In the genomic region with DNA sequence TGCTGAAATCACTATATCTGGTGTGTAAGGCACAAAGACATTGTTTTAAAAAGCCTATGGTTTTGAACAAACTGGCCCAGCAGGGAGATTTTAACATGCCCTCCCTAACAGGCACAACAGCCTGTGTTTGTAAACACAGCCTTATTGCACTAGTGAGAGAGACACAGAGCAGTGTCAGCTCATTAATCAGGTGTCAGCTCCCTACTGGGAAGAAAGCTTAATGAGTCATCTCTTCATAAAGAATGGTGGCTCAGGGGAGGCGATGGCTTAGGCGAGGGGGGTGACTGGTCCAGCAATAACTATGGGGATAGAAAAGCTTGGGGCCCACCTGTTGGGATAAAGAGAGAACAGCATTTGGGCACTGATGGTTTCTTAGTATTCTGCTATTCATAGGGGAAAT, we compare ENCODE assay signal across 23 mouse cellular contexts. TPM values are rescaled to one million over a fixed set of nuclear protein-coding genes. Genes with fewer than 3 reads are reported as not detected.
A peak's percentile ranks its signal among the peaks of the same experiment; 100 is the strongest.
DNase-seq lines count a peak whose midpoint lies in the region; ATAC-seq lines count a peak whose summit lies in the region.
"Had no signal": no experiment of that assay in that cellular context is flagged by ENCODE, and none has a peak within 500 bp of the region (broad histone marks: within the 10 kb centered on the region; RNA-seq: fewer than 3 reads in every experiment).

No protein-coding gene starts in this region.

- H3K27ac ChIP-seq in hindbrain, embryonic 11.5 days (ENCODE audit: low read depth, low read length), result no peak overlapping the region
- H3K27ac ChIP-seq in hindbrain, embryonic 10.5 days, result no peak overlapping the region
- H3K27ac ChIP-seq in hindbrain, embryonic 12.5 days, result no peak overlapping the region
- 0 out of 2 replicates have a peak overlapping the region, but pooled peaks have one; percentile 34 for H3K27ac ChIP-seq in neural tube, embryonic 15.5 days (replicated peaks)
- H3K27ac ChIP-seq: gastrocnemius, adult 2 months; heart, embryonic 10.5 days; limb, embryonic 12.5 days; liver, embryonic 14.5 days; stomach, embryonic 15.5 days had no signal

- H3K4me2 ChIP-seq in hindbrain, embryonic 11.5 days (replicated peaks; ENCODE audit: low read depth, low read length), result no peak overlapping the region
- no peak overlapping the region for H3K4me2 ChIP-seq in hindbrain, embryonic 12.5 days (replicated peaks)
- H3K4me2 ChIP-seq in neural tube, embryonic 15.5 days, result no peak overlapping the region
- H3K4me2 ChIP-seq: limb, embryonic 12.5 days; stomach, embryonic 15.5 days had no signal

- WGBS in hindbrain, embryonic 11.5 days, result 2% methylated on average over 2 of the region's 2 CpGs
- 6% methylated on average over 2 of the region's 2 CpGs for WGBS in hindbrain, embryonic 10.5 days
- WGBS in hindbrain, embryonic 12.5 days, result 0% methylated on average over 2 of the region's 2 CpGs
- 11% methylated on average over 2 of the region's 2 CpGs for WGBS in neural tube, embryonic 15.5 days

- no peak overlapping the region for H3K9ac ChIP-seq in hindbrain, embryonic 11.5 days (ENCODE audit: low read depth, low read length)
- H3K9ac ChIP-seq in hindbrain, embryonic 12.5 days, result no peak overlapping the region
- no peak overlapping the region for H3K9ac ChIP-seq in neural tube, embryonic 15.5 days (replicated peaks)
- H3K9ac ChIP-seq: limb, embryonic 12.5 days; liver, embryonic 14.5 days; stomach, embryonic 15.5 days had no signal

- no peaks in the 10 kb centered on the region for H3K4me1 ChIP-seq in hindbrain, embryonic 11.5 days (replicated peaks; ENCODE audit: control insufficient read depth, insufficient read depth, low read length)
- 0 out of 2 replicates have a peak, but pooled peaks cover 4% of the 10 kb centered on the region for H3K4me1 ChIP-seq in hindbrain, embryonic 10.5 days (replicated peaks)
- 0 out of 2 replicates have a peak, but pooled peaks cover 4% of the 10 kb centered on the region for H3K4me1 ChIP-seq in hindbrain, embryonic 12.5 days
- H3K4me1 ChIP-seq in neural tube, embryonic 15.5 days, result peaks cover 10% of the 10 kb centered on the region
- H3K4me1 ChIP-seq: heart, embryonic 10.5 days; stomach, embryonic 15.5 days had no signal

- ATAC-seq in hindbrain, embryonic 11.5 days (ENCODE audit: low FRiP score), result peak; percentile 86
- peak; percentile 82 for ATAC-seq in hindbrain, embryonic 12.5 days (ENCODE audit: low FRiP score)
- ATAC-seq in neural tube, embryonic 15.5 days (ENCODE audit: low FRiP score), result peak; percentile 88
- ATAC-seq: intestine, postnatal 0 days had no signal

- no peak overlapping the region for H3K4me3 ChIP-seq in hindbrain, embryonic 11.5 days (ENCODE audit: low read depth, low read length)
- no peak overlapping the region for H3K4me3 ChIP-seq in hindbrain, embryonic 10.5 days
- H3K4me3 ChIP-seq in hindbrain, embryonic 12.5 days, result no peak overlapping the region
- H3K4me3 ChIP-seq in neural tube, embryonic 15.5 days (replicated peaks), result no peak overlapping the region
- H3K4me3 ChIP-seq: erythroblast, embryonic 14.5 days; gastrocnemius, adult 2 months; heart, embryonic 10.5 days; limb, embryonic 12.5 days; stomach, embryonic 15.5 days had no signal

- peak; percentile 20 for DNase-seq in hindbrain, embryonic 11.5 days (ENCODE audit: low spot score)
- no peak for DNase-seq in hindbrain, embryonic 10.5 days (ENCODE audit: low spot score)
- DNase-seq in retina, postnatal 1 day, result peak; percentile 20
- DNase-seq in retina, embryonic 14.5 days (ENCODE audit: low spot score), result no peak
- DNase-seq in frontal cortex, postnatal 36 days (ENCODE audit: low spot score in 2 of 2), result no peak
- DNase-seq in heart, adult 18-20 months, result no peak
- DNase-seq: B cell, adult 2 months; cerebellum, adult 18-20 months; gastrocnemius, adult 2 months; layer of hippocampus, postnatal 36 days; lung, postnatal 10 days had no signal

- H3K27me3 ChIP-seq in hindbrain, embryonic 11.5 days (ENCODE audit: control insufficient read depth, insufficient read depth, low read length), result no peaks in the 10 kb centered on the region
- no peaks in the 10 kb centered on the region; the same call in 1 of the 2 replicates for H3K27me3 ChIP-seq in hindbrain, embryonic 10.5 days (ENCODE audit: insufficient read depth, poor library complexity, severe bottlenecking)
- no peaks in the 10 kb centered on the region for H3K27me3 ChIP-seq in hindbrain, embryonic 12.5 days
- H3K27me3 ChIP-seq in neural tube, embryonic 15.5 days (replicated peaks), result no peaks in the 10 kb centered on the region
- H3K27me3 ChIP-seq: limb, embryonic 12.5 days; stomach, embryonic 15.5 days had no signal

- H3K36me3 ChIP-seq in hindbrain, embryonic 11.5 days (ENCODE audit: control insufficient read depth, insufficient read depth, low read length), result no peaks in the 10 kb centered on the region
- H3K36me3 ChIP-seq in hindbrain, embryonic 10.5 days, result no peaks in the 10 kb centered on the region
- no peaks in the 10 kb centered on the region for H3K36me3 ChIP-seq in hindbrain, embryonic 12.5 days
- H3K36me3 ChIP-seq in neural tube, embryonic 15.5 days, result no peaks in the 10 kb centered on the region
- H3K36me3 ChIP-seq: heart, embryonic 10.5 days; limb, embryonic 12.5 days; stomach, embryonic 15.5 days had no signal

- H3K9me3 ChIP-seq in hindbrain, embryonic 11.5 days (ENCODE audit: control insufficient read depth, low read length), result no peaks in the 10 kb centered on the region
- H3K9me3 ChIP-seq in hindbrain, embryonic 10.5 days, result no peaks in the 10 kb centered on the region
- H3K9me3 ChIP-seq in hindbrain, embryonic 12.5 days (replicated peaks), result no peaks in the 10 kb centered on the region
- no peaks in the 10 kb centered on the region for H3K9me3 ChIP-seq in neural tube, embryonic 15.5 days (replicated peaks)
- H3K9me3 ChIP-seq: heart, embryonic 10.5 days; limb, embryonic 12.5 days; stomach, embryonic 15.5 days had no signal

RNA-seq across cellular contexts. Expression of a gene that starts 8.1 kb away (rescaled TPM):
- 0.66 and 0.84 TPM in 2 replicates for polyA plus RNA-seq in hindbrain, embryonic 11.5 days (2014; fragmentation: Nextera tagmentation; extraction: Ambion mirVana)
- polyA plus RNA-seq in hindbrain, embryonic 10.5 days (2016; fragmentation: Nextera tagmentation; extraction: Ambion mirVana), result 0.90 and 1.3 TPM in 2 replicates
- 0.54 and 0.91 TPM in 2 replicates for polyA plus RNA-seq in hindbrain, embryonic 12.5 days (2016; fragmentation: Nextera tagmentation; extraction: Ambion mirVana)
- polyA plus RNA-seq in neural tube, embryonic 15.5 days (2015; fragmentation: Nextera tagmentation; extraction: Ambion mirVana), result 0.86 and 1.3 TPM in 2 replicates
- under 1 TPM in 1 of 2 experiments, not detected in 1; 0.10 TPM for total RNA-seq in heart, adult 18-20 months (2021)
- total RNA-seq: common myeloid progenitor, adult 5-6 weeks; gastrocnemius, adult 2 months; megakaryocyte-erythroid progenitor cell, adult 5-6 weeks had no signal
- polyA plus RNA-seq: erythroblast, embryonic 14.5 days; heart, embryonic 10.5 days; intestine, postnatal 0 days; large intestine, adult 2 months; small intestine, adult 2 months had no signal

Comparison
In these comparisons a context has a peak if more than half of its experiments do, and no peak if none do; other contexts are left out.
1. DNase-seq: peak in hindbrain, embryonic 11.5 days (single experiment) and retina, postnatal 1 day (single experiment); none in hindbrain, embryonic 10.5 days (single experiment), retina, embryonic 14.5 days (single experiment), frontal cortex, postnatal 36 days (0 of 2) and heart, adult 18-20 months (0 of 2).
2. Peak in every context shown above with its lines, with median percentiles within 50 percentile points of each other: ATAC-seq.